Mouse (Mus musculus): ENCODE measurements around the gene G6pc3. TPM values are rescaled to one million over a fixed set of nuclear protein-coding genes. Genes with fewer than 3 reads are reported as not detected.
A peak's percentile ranks its signal among the peaks of the same experiment; 100 is the strongest.
"Not testable (repeated sequence)": the region's sequence is repeated elsewhere in the genome, so short reads cannot be mapped to it uniquely, and the experiment has no call there.

Gene G6pc3
- 35.0 and 40.9 TPM in 2 replicates for polyA plus RNA-seq (2016; fragmentation: Nextera tagmentation; extraction: Ambion mirVana)

- no peaks in the 10 kb centered on the region for H3K27me3 ChIP-seq (ENCODE audit: insufficient read depth, poor library complexity, severe bottlenecking)
- WGBS, result 3% methylated on average over 50 of the region's 50 CpGs
- peak; percentile 96 for DNase-seq (ENCODE audit: low spot score)
- H3K36me3 ChIP-seq, result peaks cover 28% of the 10 kb centered on the region
- H3K4me3 ChIP-seq, result peak within 1 kb of the TSS; percentile 72
- peak within 1 kb of the TSS; percentile 84 for H3K27ac ChIP-seq
- H3K4me1 ChIP-seq, result peaks cover 25% of the 10 kb centered on the region
- H3K9me3 ChIP-seq, result no peaks in the 10 kb centered on the region
Measured at GRCm38 (mm10) chr11:102189461-102190436, at the start of gene G6pc3. Gene G6pc3 (plus strand): TSS chr11:102189620.

GRCm38 (mm10) chr11:102140508-102140907, 48.9 kb upstream of the G6pc3 start:
- peaks cover 53% of the 10 kb centered on the region for H3K27me3 ChIP-seq (ENCODE audit: insufficient read depth, poor library complexity, severe bottlenecking)

GRCm38 (mm10) chr11:102142355-102142754, 47.1 kb upstream of the G6pc3 start:
- WGBS, result 74% methylated on average over 7 of the region's 7 CpGs
- Histone ChIP-seq H3K36me3 (no peaks in the 10 kb centered on the region), H3K4me3 (no peak overlapping the region), H3K4me1 (peaks cover 28% of the 10 kb centered on the region), H3K27me3 (ENCODE audit: insufficient read depth, poor library complexity, severe bottlenecking) (peaks cover 61% of the 10 kb centered on the region), H3K27ac (no peak overlapping the region), H3K9me3 (no peaks in the 10 kb centered on the region)
- no peak for DNase-seq (ENCODE audit: low spot score)

More at GRCm38 (mm10) chr11:102140508-102140907, 48.9 kb upstream of the G6pc3 start:
- no peak overlapping the region for H3K27ac ChIP-seq
- no peak for DNase-seq (ENCODE audit: low spot score)
- WGBS, result 3% methylated on average over 5 of the region's 5 CpGs
- peaks cover 13% of the 10 kb centered on the region for H3K4me1 ChIP-seq
- H3K36me3 ChIP-seq, result no peaks in the 10 kb centered on the region
- no peaks in the 10 kb centered on the region for H3K9me3 ChIP-seq
- no peak overlapping the region for H3K4me3 ChIP-seq

GRCm38 (mm10) chr11:102144957-102145470, 44.4 kb upstream of the G6pc3 start:
- H3K36me3 ChIP-seq, result no peaks in the 10 kb centered on the region
- 0 out of 2 replicates have a peak overlapping the region, but pooled peaks have one; percentile 47 for H3K27ac ChIP-seq
- H3K9me3 ChIP-seq, result no peaks in the 10 kb centered on the region
- WGBS, result 20% methylated on average over 13 of the region's 13 CpGs
- H3K27me3 ChIP-seq (ENCODE audit: insufficient read depth, poor library complexity, severe bottlenecking), result peaks cover 75% of the 10 kb centered on the region
- peaks cover 33% of the 10 kb centered on the region for H3K4me1 ChIP-seq
- no peak for DNase-seq (ENCODE audit: low spot score)
- peak overlapping the region; percentile 56 for H3K4me3 ChIP-seq

- H3K36me3 ChIP-seq, result no peaks in the 10 kb centered on the region
- H3K4me1 ChIP-seq, result peaks cover 33% of the 10 kb centered on the region
- peaks cover 75% of the 10 kb centered on the region for H3K27me3 ChIP-seq (ENCODE audit: insufficient read depth, poor library complexity, severe bottlenecking)
- no peak for DNase-seq (ENCODE audit: low spot score)
- peak within 1 kb of the TSS; percentile 56 for H3K4me3 ChIP-seq
- 2% methylated on average over 50 of the region's 50 CpGs for WGBS
- no peaks in the 10 kb centered on the region for H3K9me3 ChIP-seq
- peak within 1 kb of the TSS; percentile 47; the same call in 1 of the 2 replicates for H3K27ac ChIP-seq
Measured at GRCm38 (mm10) chr11:102145471-102146001, 43.9 kb upstream of the G6pc3 start, which contains the start of gene Nags. Gene Nags (plus strand): TSS chr11:102145513.

- Histone ChIP-seq H3K9me3 (no peaks in the 10 kb centered on the region), H3K36me3 (no peaks in the 10 kb centered on the region), H3K4me3 (peak overlapping the region; percentile 56), H3K27ac (0 out of 2 replicates have a peak overlapping the region, but pooled peaks have one; percentile 30), H3K4me1 (peaks cover 33% of the 10 kb centered on the region), H3K27me3 (ENCODE audit: insufficient read depth, poor library complexity, severe bottlenecking) (peaks cover 75% of the 10 kb centered on the region)
- no peak for DNase-seq (ENCODE audit: low spot score)
- WGBS, result 2% methylated on average over 16 of the region's 16 CpGs
Measured at GRCm38 (mm10) chr11:102146005-102146404, 43.4 kb upstream of the G6pc3 start.

- Histone ChIP-seq H3K27me3 (ENCODE audit: insufficient read depth, poor library complexity, severe bottlenecking) (peaks cover 75% of the 10 kb centered on the region), H3K4me3 (peak overlapping the region; percentile 56), H3K9me3 (no peaks in the 10 kb centered on the region), H3K4me1 (peaks cover 33% of the 10 kb centered on the region), H3K36me3 (no peaks in the 10 kb centered on the region), H3K27ac (peak overlapping the region; percentile 30; the same call in 1 of the 2 replicates)
- 7% methylated on average over 17 of the region's 17 CpGs for WGBS
- no peak for DNase-seq (ENCODE audit: low spot score)
Measured at GRCm38 (mm10) chr11:102146531-102146930, 42.9 kb upstream of the G6pc3 start.

- WGBS, result 10% methylated on average over 34 of the region's 34 CpGs
- Histone ChIP-seq H3K4me3 (peak overlapping the region; percentile 56), H3K9me3 (no peaks in the 10 kb centered on the region)
Measured at GRCm38 (mm10) chr11:102147213-102147989, 42.0 kb upstream of the G6pc3 start.

GRCm38 (mm10) chr11:102156039-102156785, 33.2 kb upstream of the G6pc3 start, which contains the start of gene Tmem101:
Gene Tmem101 (minus strand): TSS chr11:102156404.
- no peaks in the 10 kb centered on the region for H3K27me3 ChIP-seq (ENCODE audit: insufficient read depth, poor library complexity, severe bottlenecking)
- peak within 1 kb of the TSS; percentile 90 for H3K27ac ChIP-seq
- H3K4me3 ChIP-seq, result peak within 1 kb of the TSS; percentile 86
- peak; percentile 95 for DNase-seq (ENCODE audit: low spot score)
- under 1% methylated on average over 37 of the region's 37 CpGs for WGBS
- peaks cover 12% of the 10 kb centered on the region for H3K4me1 ChIP-seq
- no peaks in the 10 kb centered on the region for H3K9me3 ChIP-seq
- peaks cover 31% of the 10 kb centered on the region for H3K36me3 ChIP-seq

More at GRCm38 (mm10) chr11:102147213-102147989, 42.0 kb upstream of the G6pc3 start:
- Histone ChIP-seq H3K27me3 (ENCODE audit: insufficient read depth, poor library complexity, severe bottlenecking) (peaks cover 75% of the 10 kb centered on the region), H3K4me1 (peaks cover 33% of the 10 kb centered on the region), H3K36me3 (peaks cover 1% of the 10 kb centered on the region; the same call in 1 of the 2 replicates), H3K27ac (peak overlapping the region; percentile 36; the same call in 1 of the 2 replicates)
- DNase-seq (ENCODE audit: low spot score), result peak; percentile 75

- H3K9me3 ChIP-seq, result no peaks in the 10 kb centered on the region
- no peak for DNase-seq (ENCODE audit: low spot score)
- H3K4me3 ChIP-seq, result peak overlapping the region; percentile 86; the same call in 1 of the 2 replicates
- H3K36me3 ChIP-seq, result peaks cover 36% of the 10 kb centered on the region
- no peak overlapping the region for H3K27ac ChIP-seq
- H3K27me3 ChIP-seq (ENCODE audit: insufficient read depth, poor library complexity, severe bottlenecking), result no peaks in the 10 kb centered on the region
- 7% methylated on average over 1 of the region's 1 CpGs for WGBS
- H3K4me1 ChIP-seq, result peaks cover 12% of the 10 kb centered on the region
Measured at GRCm38 (mm10) chr11:102156786-102157089, 32.7 kb upstream of the G6pc3 start.

- not testable (repeated sequence) for H3K9me3 ChIP-seq; H3K27me3 ChIP-seq (ENCODE audit: insufficient read depth, poor library complexity, severe bottlenecking); H3K27ac ChIP-seq; H3K4me3 ChIP-seq; DNase-seq (ENCODE audit: low spot score)
- WGBS, result 69% methylated on average over 2 of the region's 2 CpGs
- Histone ChIP-seq H3K4me1 (peaks cover 12% of the 10 kb centered on the region), H3K36me3 (peaks cover 40% of the 10 kb centered on the region)
Measured at GRCm38 (mm10) chr11:102158024-102158423, 31.4 kb upstream of the G6pc3 start.

Data from heart, embryonic 10.5 days (tissue).